Mouse (Mus musculus) liver, adult 2 months (tissue): ENCODE measurements around the gene Exoc3l4. TPM values are rescaled to one million over a fixed set of nuclear protein-coding genes. Genes with fewer than 3 reads are reported as not detected.
A peak's percentile ranks its signal among the peaks of the same experiment; 100 is the strongest.

Experiments used
- DNase-seq: peaks from one replicate; pipeline ENCODE4 v3.0.0-alpha.2; 2011; ENCODE audit warnings: low read depth, low spot score; ENCODE audit errors: extremely low read depth
- H3K27ac ChIP-seq: fragments of 200-500 bp; replicated peaks from 2 replicates; pipeline ENCODE4 v1.5.1; 2012; ENCODE audit warnings: low read depth, mild to moderate bottlenecking, control low read depth, inconsistent platforms, low read length; ENCODE audit not compliant: insufficient read depth
- H3K27me3 ChIP-seq: fragments of 200-500 bp; 2 replicates; pipeline ENCODE4 v1.6.1; 2012; ENCODE audit warnings: mild to moderate bottlenecking, moderate library complexity, low read length, inconsistent platforms; ENCODE audit not compliant: control insufficient read depth, insufficient read depth
- H3K36me3 ChIP-seq: fragments of 200-500 bp; 2 replicates; pipeline ENCODE4 v1.6.1; 2012; ENCODE audit warnings: low read length, inconsistent platforms; ENCODE audit not compliant: control insufficient read depth, insufficient read depth
- H3K4me1 ChIP-seq: fragments of 200-500 bp; 2 replicates; pipeline ENCODE4 v1.6.1; 2011; ENCODE audit warnings: low read length; ENCODE audit not compliant: control insufficient read depth, insufficient read depth
- H3K4me3 ChIP-seq: fragments of 200-500 bp; 2 replicates; pipeline ENCODE4 v1.5.1; 2011; ENCODE audit warnings: low read depth, mild to moderate bottlenecking, control low read depth, low read length, moderate library complexity; ENCODE audit not compliant: insufficient read depth
- H3K79me2 ChIP-seq: fragments of 200-500 bp; 2 replicates; pipeline ENCODE4 v1.6.1; 2012; ENCODE audit warnings: inconsistent platforms, mild to moderate bottlenecking, low read length, moderate library complexity; ENCODE audit not compliant: control insufficient read depth, insufficient read depth
- H3K9ac ChIP-seq: fragments of 200-500 bp; 2 replicates; pipeline ENCODE4 v1.6.1; 2012; ENCODE audit warnings: low read depth, mild to moderate bottlenecking, control low read depth, inconsistent platforms, low read length
- CTCF ChIP-seq: fragments of 200-500 bp; IDR thresholded peaks from 2 replicates; pipeline ENCODE4 v1.5.1; 2011; ENCODE audit warnings: low read depth, low read length, control low read depth
- POLR2A ChIP-seq: fragments of 200-500 bp; IDR thresholded peaks from 2 replicates; pipeline ENCODE4 v1.6.1; 2011; ENCODE audit warnings: low read length, control low read depth; ENCODE audit not compliant: insufficient read depth; ENCODE audit errors: extremely low read depth
- WGBS: fragments of 180-500 bp; shearing (Covaris S2); methylation state at CpG from one replicate; pipeline ENCODE4 v1.1.7; 2018; 5-methylcytosine and 5-hydroxymethylcytosine counted together
- polyA plus RNA-seq: library from polyadenylated mRNA; depleted of rRNA; stranded (reverse); fragments of >200 nt; gene quantifications from 2 replicates; pipeline ENCODE4 v1.2.3, GENCODE M21; 2012; rRNA removed
- total RNA-seq: library from RNA; depleted of rRNA; stranded (reverse); fragments of >200 nt; gene quantifications from 2 replicates; pipeline ENCODE4 v1.2.3, GENCODE M21; 2014; rRNA removed

Gene Exoc3l4
- 1.0 and 1.2 TPM in 2 replicates for total RNA-seq
- 3.0 and 3.4 TPM in 2 replicates for polyA plus RNA-seq

DNA sequence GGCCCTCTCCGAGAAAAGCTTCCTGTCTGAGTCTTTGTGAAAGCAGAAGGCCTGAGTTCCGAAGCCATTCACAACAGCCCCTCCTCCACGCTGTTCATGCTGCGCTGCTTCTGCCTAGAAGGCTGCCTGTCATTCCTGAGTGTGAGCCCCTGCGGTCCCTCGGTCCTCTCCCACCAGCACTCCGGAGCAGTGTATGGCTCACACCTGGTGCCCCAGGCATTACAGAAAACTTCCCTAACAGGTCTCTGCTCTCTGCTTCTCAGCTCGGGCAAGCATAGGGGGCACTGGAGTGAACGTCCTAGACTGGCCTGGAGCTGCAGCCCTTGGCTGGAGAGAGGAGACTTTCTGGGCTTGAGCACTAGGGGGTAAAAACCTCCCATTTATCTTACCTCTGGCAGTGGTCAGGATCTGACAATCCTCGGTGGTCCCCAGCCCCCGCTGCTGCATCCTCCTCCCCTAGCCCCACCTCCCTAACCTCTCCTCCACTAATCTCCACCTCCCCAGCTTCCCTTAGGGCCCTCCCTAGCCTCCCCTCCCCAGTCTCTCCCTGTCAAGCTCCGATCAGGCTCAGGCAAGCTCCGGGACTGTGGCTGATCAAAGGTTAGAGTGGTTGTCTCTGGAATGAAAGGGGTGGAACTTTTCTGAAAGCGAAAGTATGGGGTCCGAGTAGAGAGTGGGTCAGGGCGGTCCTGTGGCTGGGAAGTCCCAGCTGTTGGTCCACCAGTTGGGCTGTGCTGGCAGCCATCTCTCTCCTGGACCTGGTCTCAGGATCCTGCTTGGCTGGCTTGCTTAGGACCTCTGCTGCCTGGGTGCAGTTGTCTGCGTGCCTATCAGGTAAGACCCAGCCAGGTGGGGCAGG lies at the start of gene Exoc3l4:
Gene Exoc3l4, plus strand, starts transcription at position 97 of the 859 bp plus-strand sequence.
- 6% methylated on average over 17 of the region's 17 CpGs for WGBS
- peak; percentile 33 for DNase-seq
- peaks cover 3% of the 10 kb centered on the region; the same call in 1 of the 2 replicates for H3K4me1 ChIP-seq

DNA sequence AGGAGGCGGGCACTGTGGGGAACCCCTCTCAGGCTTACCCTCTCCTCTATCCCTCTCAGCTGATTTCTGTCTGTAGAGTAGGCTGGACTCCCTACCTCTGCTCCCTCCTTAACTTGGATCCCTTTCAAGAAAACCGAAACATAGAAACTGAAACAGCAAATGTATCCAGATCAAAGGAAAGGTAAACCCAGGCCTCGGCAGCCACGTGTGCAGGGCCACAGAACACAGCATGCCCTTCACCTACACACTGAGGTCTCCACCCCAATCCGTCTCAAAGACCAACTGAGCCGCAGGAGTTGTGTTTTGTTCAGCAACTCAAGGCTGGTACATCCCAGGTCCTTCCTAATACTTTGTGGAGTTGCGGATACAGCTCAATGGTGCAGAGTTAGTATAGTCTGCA lies 49.8 kb upstream of the Exoc3l4 start:
- TF ChIP-seq CTCF, result no peak
- TF ChIP-seq POLR2A, result no peak
- Histone ChIP-seq H3K27ac (no peak overlapping the region), H3K4me3 (no peak overlapping the region), H3K9ac (no peak overlapping the region), H3K4me1 (peaks cover 38% of the 10 kb centered on the region), H3K27me3 (no peaks in the 10 kb centered on the region), H3K79me2 (peaks cover 64% of the 10 kb centered on the region), H3K36me3 (no peaks in the 10 kb centered on the region)
- WGBS, result 27% methylated on average over 7 of the region's 7 CpGs
- peak; percentile 66 for DNase-seq

More for the DNA sequence above, at the start of gene Exoc3l4:
- Histone ChIP-seq H3K79me2 (no peaks in the 10 kb centered on the region), H3K27me3 (no peaks in the 10 kb centered on the region), H3K27ac (no peak within 1 kb of the TSS), H3K36me3 (no peaks in the 10 kb centered on the region), H3K4me3 (peak within 1 kb of the TSS; percentile 40), H3K9ac (peak within 1 kb of the TSS; percentile 23)
- TF ChIP-seq POLR2A (no peak), CTCF (0 out of 2 replicates have a peak, but pooled peaks have one; percentile 5)

DNA sequence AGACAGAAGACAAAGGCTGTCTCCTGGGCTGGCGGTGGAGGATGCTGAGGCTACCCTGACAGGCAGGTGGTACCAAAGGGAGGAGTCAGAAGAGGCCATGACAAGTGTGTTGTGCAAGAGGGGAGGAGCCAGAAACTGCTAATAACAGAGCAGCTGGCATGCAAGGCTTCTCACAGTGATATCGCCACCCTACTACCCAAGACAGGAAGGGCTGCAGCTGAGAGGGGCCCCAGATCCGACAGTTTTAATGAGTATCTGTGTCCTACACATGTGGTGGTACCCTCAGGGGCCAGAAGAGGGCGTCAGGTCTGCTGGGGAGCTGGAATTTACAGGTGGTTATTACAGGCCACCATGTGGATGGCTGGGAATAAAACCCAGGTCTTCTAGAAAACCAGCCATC lies 46.6 kb upstream of the Exoc3l4 start:
- H3K79me2 ChIP-seq, result peaks cover 51% of the 10 kb centered on the region
- H3K27me3 ChIP-seq, result no peaks in the 10 kb centered on the region
- peak; percentile 81 for DNase-seq
- H3K9ac ChIP-seq, result no peak overlapping the region
- no peak overlapping the region for H3K4me3 ChIP-seq
- 28% methylated on average over 4 of the region's 4 CpGs for WGBS
- TF ChIP-seq POLR2A (no peak), CTCF (peak; percentile 30; the same call in 1 of the 2 replicates)
- H3K4me1 ChIP-seq, result peaks cover 44% of the 10 kb centered on the region
- H3K27ac ChIP-seq, result peak overlapping the region; percentile 50
- H3K36me3 ChIP-seq, result no peaks in the 10 kb centered on the region

DNA sequence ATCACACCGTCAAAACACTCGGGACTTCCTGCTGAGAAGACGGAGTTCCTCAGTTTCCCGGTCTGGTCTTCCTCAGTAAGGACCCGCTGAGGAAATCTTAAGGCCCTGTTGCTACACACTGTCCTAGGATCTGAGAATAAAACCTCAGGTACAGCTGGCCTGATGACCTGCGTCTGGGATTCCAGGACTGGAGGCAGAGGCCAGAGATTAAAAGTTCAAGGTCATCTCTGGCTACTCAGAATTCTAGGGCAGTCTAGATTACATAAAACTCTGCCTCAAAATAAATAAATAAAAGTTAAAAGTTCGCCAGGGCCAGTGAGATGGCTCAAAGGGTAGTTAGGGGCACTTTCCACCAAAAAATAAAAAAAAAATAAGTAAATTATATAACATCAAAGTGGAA lies 44.9 kb upstream of the Exoc3l4 start:
- WGBS, result 25% methylated on average over 7 of the region's 7 CpGs
- Histone ChIP-seq H3K9ac (no peak overlapping the region), H3K79me2 (peaks cover 49% of the 10 kb centered on the region), H3K4me1 (peaks cover 41% of the 10 kb centered on the region), H3K27me3 (no peaks in the 10 kb centered on the region), H3K27ac (peak overlapping the region; percentile 53), H3K36me3 (no peaks in the 10 kb centered on the region), H3K4me3 (no peak overlapping the region)
- TF ChIP-seq CTCF (no peak), POLR2A (no peak)
- peak; percentile 92 for DNase-seq

DNA sequence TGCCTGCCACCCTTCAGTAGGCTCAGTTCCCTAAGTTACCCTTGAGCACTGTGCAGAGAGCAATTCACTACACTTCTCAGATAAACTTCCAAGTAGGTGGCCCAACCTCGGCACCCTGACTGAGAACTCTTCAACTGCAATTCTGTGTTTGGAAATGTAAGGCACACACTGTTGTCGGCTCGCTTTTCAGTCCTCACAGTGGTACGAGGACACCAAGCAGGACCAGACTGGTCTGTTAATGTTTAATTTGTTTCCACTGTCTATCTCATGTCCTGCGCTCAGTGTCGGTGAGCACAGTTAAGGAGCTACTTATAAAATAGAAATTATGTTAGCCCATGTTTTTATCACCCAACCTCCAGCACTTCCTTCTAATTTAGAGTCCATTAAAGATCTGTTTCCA lies 43.4 kb upstream of the Exoc3l4 start:
- WGBS, result 16% methylated on average over 6 of the region's 6 CpGs
- Histone ChIP-seq H3K27me3 (no peaks in the 10 kb centered on the region), H3K4me3 (no peak overlapping the region), H3K4me1 (peaks cover 30% of the 10 kb centered on the region), H3K36me3 (no peaks in the 10 kb centered on the region), H3K9ac (no peak overlapping the region), H3K27ac (peak overlapping the region; percentile 77), H3K79me2 (peaks cover 37% of the 10 kb centered on the region)
- no peak for TF ChIP-seq CTCF
- TF ChIP-seq POLR2A, result no peak
- DNase-seq, result peak; percentile 92

DNA sequence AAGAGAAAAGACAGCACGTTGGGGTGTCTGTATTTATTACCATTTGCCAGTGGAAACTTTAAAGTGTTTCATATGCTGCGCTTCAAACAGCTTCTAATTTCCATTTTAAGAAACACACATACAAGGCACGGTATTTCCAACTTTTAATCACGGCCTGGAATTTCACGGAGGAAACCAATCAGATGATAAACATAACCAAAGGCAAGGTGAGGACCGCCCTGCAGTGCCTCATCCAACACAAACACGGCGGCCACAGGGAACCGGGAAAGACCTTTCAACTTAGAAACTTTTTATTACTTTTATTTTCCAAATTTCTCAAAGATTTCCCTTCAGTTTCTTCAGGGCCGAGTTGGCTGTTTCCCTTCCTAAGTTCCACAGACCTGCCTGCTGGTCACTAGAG lies 42.1 kb upstream of the Exoc3l4 start:
- 7% methylated on average over 10 of the region's 10 CpGs for WGBS
- no peak for TF ChIP-seq CTCF
- no peak for TF ChIP-seq POLR2A
- H3K27me3 ChIP-seq, result no peaks in the 10 kb centered on the region

More for the DNA sequence above, 42.1 kb upstream of the Exoc3l4 start:
- Histone ChIP-seq H3K9ac (peak overlapping the region; percentile 76), H3K36me3 (no peaks in the 10 kb centered on the region), H3K79me2 (peaks cover 28% of the 10 kb centered on the region), H3K4me3 (peak overlapping the region; percentile 51), H3K4me1 (peaks cover 25% of the 10 kb centered on the region), H3K27ac (peak overlapping the region; percentile 98)
- peak; percentile 77 for DNase-seq
